ENCODE assay signal across 25 mouse cellular contexts in the genomic region with DNA sequence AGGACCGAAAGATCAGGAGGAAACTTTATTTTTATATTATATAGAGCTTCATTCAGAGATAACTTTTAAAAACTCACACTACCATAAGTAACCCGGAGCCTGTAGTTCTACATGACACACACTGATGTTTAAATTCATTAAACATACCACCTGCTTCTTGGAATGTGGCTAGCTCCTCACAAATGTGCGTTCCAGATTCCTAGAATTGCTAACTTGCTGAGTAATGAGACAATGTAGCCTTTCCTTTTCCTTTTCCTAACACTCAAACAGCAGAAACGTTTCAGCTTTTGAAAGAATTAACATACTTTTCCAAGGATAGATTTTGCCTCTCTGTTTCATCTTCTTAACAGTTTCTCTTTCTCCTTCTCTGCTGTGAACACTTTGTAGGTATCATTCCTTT.
DNase-seq lines count a peak whose midpoint lies in the region; ATAC-seq and TF ChIP-seq lines count a peak whose summit lies in the region.
"Had no signal": no experiment of that assay in that cellular context is flagged by ENCODE, and none has a peak within 500 bp of the region (broad histone marks: within the 10 kb centered on the region; RNA-seq: fewer than 3 reads in every experiment).

No protein-coding gene starts in this region.

- H3K9ac ChIP-seq in lung, embryonic 16.5 days (ENCODE audit: low read length), result no peak overlapping the region
- H3K9ac ChIP-seq in liver, postnatal 0 days (replicated peaks), result no peak overlapping the region
- H3K9ac ChIP-seq: embryonic facial prominence, embryonic 13.5 days; forebrain, embryonic 15.5 days; heart, embryonic 13.5 days; hindbrain, embryonic 14.5 days; limb, embryonic 15.5 days; liver, embryonic 13.5 days; midbrain, embryonic 13.5 days; neural tube, embryonic 13.5 days had no signal

- no peaks in the 10 kb centered on the region for H3K27me3 ChIP-seq in lung, embryonic 16.5 days (ENCODE audit: control insufficient read depth, insufficient read depth, low read depth, low read length)
- H3K27me3 ChIP-seq in liver, postnatal 0 days (ENCODE audit: insufficient read depth, low read length), result no peaks in the 10 kb centered on the region
- H3K27me3 ChIP-seq: embryonic facial prominence, embryonic 13.5 days; forebrain, embryonic 15.5 days; heart, embryonic 13.5 days; limb, embryonic 15.5 days; liver, embryonic 13.5 days; midbrain, embryonic 13.5 days; neural tube, embryonic 13.5 days had no signal

- no peaks in the 10 kb centered on the region for H3K36me3 ChIP-seq in lung, embryonic 16.5 days (ENCODE audit: control insufficient read depth, insufficient read depth, low read length)
- no peaks in the 10 kb centered on the region for H3K36me3 ChIP-seq in liver, postnatal 0 days (replicated peaks; ENCODE audit: insufficient read depth, low read length)
- H3K36me3 ChIP-seq: embryonic facial prominence, embryonic 13.5 days; forebrain, embryonic 10.5 days; forebrain, embryonic 15.5 days; G1E; heart, embryonic 13.5 days; limb, embryonic 10.5 days; limb, embryonic 15.5 days; liver, embryonic 13.5 days; midbrain, embryonic 13.5 days; neural tube, embryonic 13.5 days had no signal

- 45% methylated on average over 4 of the region's 4 CpGs for WGBS in lung, embryonic 16.5 days
- 54% methylated on average over 4 of the region's 4 CpGs for WGBS in liver, postnatal 0 days (ENCODE audit: insufficient replicate concordance)

- no peak overlapping the region for H3K4me3 ChIP-seq in lung, embryonic 16.5 days (ENCODE audit: low read length)
- H3K4me3 ChIP-seq in liver, postnatal 0 days (ENCODE audit: low read depth, low read length), result no peak overlapping the region
- H3K4me3 ChIP-seq: embryonic facial prominence, embryonic 13.5 days; forebrain, embryonic 10.5 days; forebrain, embryonic 15.5 days; heart, embryonic 13.5 days; limb, embryonic 10.5 days; limb, embryonic 15.5 days; liver, embryonic 13.5 days; midbrain, embryonic 13.5 days; neural tube, embryonic 13.5 days had no signal

- no peaks in the 10 kb centered on the region; the same call in 1 of the 2 replicates for H3K4me1 ChIP-seq in lung, embryonic 16.5 days (replicated peaks; ENCODE audit: control insufficient read depth, insufficient read depth, low read length)
- no peaks in the 10 kb centered on the region for H3K4me1 ChIP-seq in liver, postnatal 0 days (ENCODE audit: insufficient read depth)
- H3K4me1 ChIP-seq: embryonic facial prominence, embryonic 13.5 days; forebrain, embryonic 10.5 days; forebrain, embryonic 15.5 days; heart, embryonic 13.5 days; limb, embryonic 10.5 days; limb, embryonic 15.5 days; liver, embryonic 13.5 days; midbrain, embryonic 13.5 days; neural tube, embryonic 13.5 days had no signal

- no peak for TF ChIP-seq CTCF in liver, postnatal 0 days (IDR thresholded peaks at IDR 0.05; ENCODE audit: low read depth)

- peak; percentile 77 for ATAC-seq in frontal cortex, adult (ENCODE audit: low TSS enrichment)
- ATAC-seq in lung, embryonic 16.5 days (ENCODE audit: low read depth), result no peak
- no peak for ATAC-seq in liver, postnatal 0 days
- ATAC-seq: activated CD4-positive, CD25-positive, alpha-beta regulatory T cell, adult 4 months; forebrain, embryonic 15.5 days; intestine, postnatal 0 days; midbrain, embryonic 13.5 days had no signal

- no peak overlapping the region for H3K4me2 ChIP-seq in lung, embryonic 16.5 days (ENCODE audit: low read depth, low read length)
- no peak overlapping the region for H3K4me2 ChIP-seq in liver, postnatal 0 days (ENCODE audit: low read depth, low read length)
- H3K4me2 ChIP-seq: embryonic facial prominence, embryonic 13.5 days; forebrain, embryonic 15.5 days; heart, embryonic 13.5 days; hindbrain, embryonic 14.5 days; limb, embryonic 15.5 days; liver, embryonic 13.5 days; midbrain, embryonic 13.5 days; neural tube, embryonic 13.5 days had no signal

- no peak for TF ChIP-seq EP300 in liver, postnatal 0 days (IDR thresholded peaks at IDR 0.05; ENCODE audit: low read depth)

- peak overlapping the region; percentile 9; the same call in 1 of the 2 replicates for H3K27ac ChIP-seq in lung, embryonic 16.5 days (ENCODE audit: low read length)
- no peak overlapping the region for H3K27ac ChIP-seq in liver, postnatal 0 days (ENCODE audit: low read depth)
- H3K27ac ChIP-seq: embryonic facial prominence, embryonic 13.5 days; forebrain, embryonic 10.5 days; forebrain, embryonic 15.5 days; heart, embryonic 13.5 days; hindbrain, embryonic 14.5 days; limb, embryonic 10.5 days; limb, embryonic 15.5 days; liver, embryonic 13.5 days; macrophage; midbrain, embryonic 13.5 days; neural tube, embryonic 13.5 days had no signal

- no peak for DNase-seq in frontal cortex, postnatal 10 days (ENCODE audit: low spot score in 2 of 2)
- DNase-seq in lung, postnatal 4 days, result no peak
- DNase-seq in right cerebral cortex, postnatal 10 days (ENCODE audit: low spot score in 2 of 2), result peak; percentile 26 to 36
- no peak for DNase-seq in right cerebral cortex, postnatal 36 days (ENCODE audit: low spot score in 2 of 2)
- DNase-seq in right cerebral cortex, postnatal 14 days, result peak; percentile 9
- no peak for DNase-seq in liver, postnatal 0 days
- DNase-seq: adrenal gland, adult 8-10 months; heart, postnatal 10 days; kidney, postnatal 25 days; liver, embryonic 13.5 days had no signal

- no peaks in the 10 kb centered on the region for H3K9me3 ChIP-seq in lung, embryonic 16.5 days (ENCODE audit: control insufficient read depth, low read length)
- no peaks in the 10 kb centered on the region for H3K9me3 ChIP-seq in liver, postnatal 0 days (ENCODE audit: low read length)
- H3K9me3 ChIP-seq: embryonic facial prominence, embryonic 13.5 days; forebrain, embryonic 10.5 days; forebrain, embryonic 15.5 days; G1E; heart, embryonic 13.5 days; limb, embryonic 10.5 days; limb, embryonic 15.5 days; liver, embryonic 13.5 days; midbrain, embryonic 13.5 days; neural tube, embryonic 13.5 days had no signal

Comparison
In these comparisons a context has a peak if more than half of its experiments do, and no peak if none do; other contexts are left out.
1. DNase-seq: peak in right cerebral cortex, postnatal 10 days (2 of 2) and right cerebral cortex, postnatal 14 days (single experiment); none in frontal cortex, postnatal 10 days (0 of 2), lung, postnatal 4 days (0 of 2), right cerebral cortex, postnatal 36 days (0 of 2) and liver, postnatal 0 days (single experiment).